Mouse (Mus musculus): ENCODE data around the gene Smok2b. TPM values are rescaled to one million over a fixed set of nuclear protein-coding genes. Genes with fewer than 3 reads are reported as not detected.
A peak's percentile ranks its signal among the peaks of the same experiment; 100 is the strongest.
"Not testable (repeated sequence)": the region's sequence is repeated elsewhere in the genome, so short reads cannot be mapped to it uniquely, and the experiment has no call there.

Gene Smok2b
- total RNA-seq (2021) = not detected
- long read RNA-seq, experiment 1 = 0 reads
- long read RNA-seq, experiment 2 = 0 reads

DNA sequence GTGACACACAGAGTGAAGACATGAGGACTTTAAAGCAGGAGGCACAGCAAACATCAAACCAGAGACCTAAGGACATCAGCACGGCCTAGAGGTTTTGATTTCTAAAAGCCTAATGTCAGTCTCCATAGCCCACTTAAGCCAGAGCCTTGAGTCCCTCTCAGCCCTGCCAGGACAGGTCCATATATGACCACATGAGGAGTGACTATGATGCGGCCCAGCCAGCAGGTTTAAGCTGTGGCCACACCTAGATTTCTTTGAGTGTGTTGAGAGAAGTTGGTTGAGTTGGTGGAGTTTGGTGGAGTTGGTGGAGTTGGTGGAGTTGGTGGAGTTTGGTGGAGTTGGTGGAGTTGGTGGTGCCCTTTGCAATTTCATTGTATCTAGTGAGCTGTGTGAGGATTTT, at the start of gene Smok2b:
Gene Smok2b (plus strand): TSS at position 301 of the 400 bp plus-strand sequence.
- DNase-seq (ENCODE audit: low spot score in 2 of 2); intact Hi-C loops (cut with DNase I): not testable (repeated sequence)

GRCm38 (mm10) chr17:13180491-13180890, 49.6 kb upstream of the Smok2b start:
- DNase-seq (ENCODE audit: low spot score in 2 of 2); intact Hi-C loops (cut with DNase I): not testable (repeated sequence)

GRCm38 (mm10) chr17:13182712-13183111, 47.3 kb upstream of the Smok2b start:
- DNase-seq (ENCODE audit: low spot score in 2 of 2); intact Hi-C loops (cut with DNase I): not testable (repeated sequence)

- DNase-seq (ENCODE audit: low spot score in 2 of 2); intact Hi-C loops (cut with DNase I): not testable (repeated sequence)
Observed at GRCm38 (mm10) chr17:13184514-13184913, 45.5 kb upstream of the Smok2b start.

DNA sequence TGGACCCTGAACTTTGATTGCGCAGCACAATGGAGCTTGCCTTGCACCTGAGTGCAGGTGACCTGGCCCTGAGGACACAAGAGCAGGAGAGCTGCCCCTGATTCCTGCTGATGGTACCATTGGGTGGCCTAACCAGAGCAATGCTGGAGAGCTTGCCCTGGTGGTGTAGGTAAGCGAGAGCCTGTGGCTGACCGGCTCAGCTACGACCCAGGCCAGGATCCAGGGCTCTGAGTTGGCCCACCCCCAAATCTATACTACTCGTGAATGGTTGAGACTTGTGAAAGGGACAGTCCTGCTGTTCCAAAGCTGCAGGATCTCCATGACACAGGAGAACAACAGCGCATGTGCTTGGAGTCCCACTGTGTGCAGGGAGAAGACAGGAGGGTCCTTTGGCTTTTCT, 43.5 kb upstream of the Smok2b start:
- intact Hi-C loops (cut with DNase I); DNase-seq (ENCODE audit: low spot score in 2 of 2): not testable (repeated sequence)

GRCm38 (mm10) chr17:13187621-13188020, 42.4 kb upstream of the Smok2b start:
- DNase-seq (ENCODE audit: low spot score in 2 of 2); intact Hi-C loops (cut with DNase I): not testable (repeated sequence)

GRCm38 (mm10) chr17:13188846-13189245, 41.2 kb upstream of the Smok2b start:
- DNase-seq (ENCODE audit: low spot score in 2 of 2); intact Hi-C loops (cut with DNase I): not testable (repeated sequence)

DNA sequence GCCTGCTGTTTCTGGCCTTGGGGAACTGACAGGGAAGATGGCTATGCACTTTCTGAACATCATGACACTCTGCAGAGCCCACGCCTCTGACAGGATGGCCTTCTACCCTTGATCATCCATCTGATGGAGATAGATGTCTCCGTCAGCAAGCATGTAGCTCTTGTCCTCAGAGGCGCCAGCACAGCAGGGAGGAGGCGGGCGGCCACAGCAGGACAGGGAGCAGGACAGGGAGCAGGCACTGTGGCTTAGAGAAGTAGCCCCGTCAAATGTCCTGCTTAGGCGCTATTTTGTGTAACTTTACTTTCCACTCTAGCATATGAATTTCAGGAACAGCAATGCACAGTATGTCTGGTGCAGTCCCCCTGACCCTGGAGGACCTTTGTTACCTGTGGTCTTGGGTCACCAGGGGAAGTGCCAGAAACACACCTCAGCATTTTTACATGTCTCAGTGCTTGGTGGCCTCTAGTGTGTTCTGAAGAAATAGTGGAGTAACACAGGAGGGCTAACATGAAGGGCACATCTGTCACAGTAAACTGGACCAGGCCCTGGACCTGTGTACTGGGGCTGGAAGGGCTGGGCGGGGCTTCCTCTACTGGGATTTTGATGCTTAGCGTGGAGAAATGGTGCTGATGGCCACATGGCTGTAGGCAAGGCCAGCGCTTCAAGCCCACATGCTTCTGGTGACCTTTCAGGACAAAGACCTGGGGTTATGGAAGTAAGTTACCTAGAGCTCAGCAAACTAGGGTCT, 39.0 kb upstream of the Smok2b start:
- DNase-seq (ENCODE audit: low spot score in 2 of 2); intact Hi-C loops (cut with DNase I): not testable (repeated sequence)

DNA sequence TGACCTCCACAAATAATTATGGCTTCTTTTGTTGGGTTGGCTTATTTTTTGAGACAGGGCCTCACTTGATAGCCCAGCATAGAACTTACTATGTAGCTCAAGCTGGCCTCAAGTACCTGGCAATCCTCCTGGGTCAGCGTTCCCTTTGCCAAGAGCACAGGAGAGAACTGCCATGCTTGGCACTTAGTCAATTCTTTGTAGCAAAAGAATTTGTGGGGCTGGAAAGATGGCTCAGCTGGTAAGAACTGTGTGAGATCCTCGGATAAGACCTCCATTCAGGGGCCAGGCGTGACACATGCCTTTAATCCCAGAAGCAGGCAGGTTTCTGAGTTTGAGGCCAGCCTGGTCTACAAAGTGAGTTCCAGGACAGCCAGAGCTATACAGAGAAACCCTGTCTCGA, 33.6 kb upstream of the Smok2b start:
- DNase-seq (ENCODE audit: low spot score in 2 of 2); intact Hi-C loops (cut with DNase I): not testable (repeated sequence)

GRCm38 (mm10) chr17:13198812-13199211, 31.2 kb upstream of the Smok2b start:
- intact Hi-C loops (cut with DNase I) = not testable (repeated sequence)

GRCm38 (mm10) chr17:13199880-13200409, 30.1 kb upstream of the Smok2b start:
- intact Hi-C loops (cut with DNase I) = not testable (repeated sequence)
- peak; percentile 44 to 52 for DNase-seq (ENCODE audit: low spot score in 2 of 2)

More at GRCm38 (mm10) chr17:13198812-13199211, 31.2 kb upstream of the Smok2b start:
- not testable (repeated sequence) for DNase-seq (ENCODE audit: low spot score in 2 of 2)

- DNase-seq (ENCODE audit: low spot score in 2 of 2); intact Hi-C loops (cut with DNase I): not testable (repeated sequence)
Observed at GRCm38 (mm10) chr17:13201551-13201950, 28.5 kb upstream of the Smok2b start.

DNA sequence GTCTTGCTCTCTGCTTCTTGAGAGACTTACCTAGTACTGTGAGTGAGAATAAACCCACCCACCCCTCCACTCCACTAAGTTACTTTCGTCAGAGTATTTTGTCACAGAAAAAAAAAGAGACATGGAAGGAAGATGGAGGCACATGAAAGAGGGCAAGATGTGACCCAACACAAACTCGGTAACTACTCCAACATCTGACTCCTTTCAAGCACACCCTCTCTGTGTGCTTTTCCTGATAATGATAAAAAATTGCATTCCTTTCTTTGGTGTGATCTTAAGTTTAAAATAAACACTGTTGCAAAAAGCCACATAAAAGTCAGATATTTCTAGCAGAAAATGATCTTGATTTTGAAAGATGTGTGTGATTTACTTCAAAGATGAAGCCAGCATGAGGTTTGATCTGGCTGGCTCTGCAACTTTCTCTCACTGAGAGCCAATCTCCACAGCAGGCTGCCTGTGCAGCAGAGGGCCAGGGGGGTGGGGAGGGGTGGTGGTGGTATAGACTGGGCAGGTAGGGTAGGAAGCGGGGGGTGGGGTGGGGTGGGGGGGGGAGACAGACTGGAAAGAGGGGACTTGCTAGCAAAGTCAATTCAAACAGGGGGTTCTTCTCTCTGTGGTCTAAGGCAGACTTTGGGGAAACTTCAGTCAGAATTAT, 27.5 kb upstream of the Smok2b start:
- DNase-seq (ENCODE audit: low spot score in 2 of 2); intact Hi-C loops (cut with DNase I): not testable (repeated sequence)

GRCm38 (mm10) chr17:13205247-13205646, 24.8 kb upstream of the Smok2b start:
- intact Hi-C loops (cut with DNase I); DNase-seq (ENCODE audit: low spot score in 2 of 2): not testable (repeated sequence)

GRCm38 (mm10) chr17:13206491-13206890, 23.6 kb upstream of the Smok2b start:
- intact Hi-C loops (cut with DNase I) = no loop called here
- no peak for DNase-seq (ENCODE audit: low spot score in 2 of 2)

DNA sequence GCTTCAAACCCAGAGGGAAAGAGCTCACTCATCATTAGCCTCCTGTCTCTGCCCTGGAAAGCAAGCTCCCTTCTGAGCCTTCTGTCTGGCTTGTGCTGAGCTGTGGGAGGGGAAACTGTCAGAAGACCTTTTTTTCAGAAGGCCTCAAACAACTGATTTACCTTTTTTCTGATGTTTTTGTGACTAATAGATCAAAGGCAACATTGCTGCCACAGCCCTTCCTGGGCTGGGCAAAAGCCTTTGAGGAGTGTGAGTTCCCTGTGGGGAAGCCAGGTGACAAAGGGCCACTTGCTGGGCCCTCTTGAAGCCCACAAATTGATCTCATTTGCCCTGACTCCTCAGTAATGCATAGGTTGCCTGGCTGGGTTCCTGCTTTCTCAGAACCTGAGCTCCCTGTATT, 21.6 kb upstream of the Smok2b start:
- intact Hi-C loops (cut with DNase I); DNase-seq (ENCODE audit: low spot score in 2 of 2): not testable (repeated sequence)

DNA sequence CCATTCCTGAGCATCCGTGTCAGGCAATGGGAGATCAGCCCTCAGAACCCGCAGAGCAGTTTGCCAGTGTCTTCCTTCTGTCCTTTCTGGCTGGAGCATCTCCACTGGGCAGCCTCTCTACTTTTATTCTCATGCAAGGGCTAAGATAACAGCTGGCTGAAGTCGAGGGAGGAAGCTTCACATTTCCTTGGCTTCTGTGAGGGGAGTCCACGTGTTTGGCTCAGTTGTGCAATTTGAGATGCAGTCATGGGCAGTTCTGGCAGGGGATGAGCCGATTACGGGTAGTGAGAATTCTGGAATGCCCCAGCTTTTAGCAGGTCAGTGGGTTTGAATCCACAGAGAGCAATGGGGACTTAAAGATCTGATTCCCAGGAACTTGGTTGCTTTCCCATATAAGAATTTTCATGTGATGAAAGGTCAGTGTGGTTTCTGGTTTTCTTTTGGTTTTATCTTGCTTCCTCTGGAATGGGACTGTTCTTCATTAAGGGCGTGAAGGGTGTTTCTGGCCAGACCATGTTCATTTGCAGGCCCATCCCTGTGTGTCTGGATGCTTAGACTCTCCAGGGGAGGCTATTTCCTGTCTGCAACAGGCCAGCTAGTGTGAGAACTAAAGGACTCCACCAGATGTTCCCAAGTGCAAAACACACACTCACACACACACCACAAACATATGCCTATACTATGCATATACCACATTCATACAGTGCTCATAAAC, 17.8 kb upstream of the Smok2b start:
- intact Hi-C loops (cut with DNase I) = no loop called here
- peak in 1 of 2 experiments; percentile 16 for DNase-seq (ENCODE audit: low spot score in 2 of 2)

DNA sequence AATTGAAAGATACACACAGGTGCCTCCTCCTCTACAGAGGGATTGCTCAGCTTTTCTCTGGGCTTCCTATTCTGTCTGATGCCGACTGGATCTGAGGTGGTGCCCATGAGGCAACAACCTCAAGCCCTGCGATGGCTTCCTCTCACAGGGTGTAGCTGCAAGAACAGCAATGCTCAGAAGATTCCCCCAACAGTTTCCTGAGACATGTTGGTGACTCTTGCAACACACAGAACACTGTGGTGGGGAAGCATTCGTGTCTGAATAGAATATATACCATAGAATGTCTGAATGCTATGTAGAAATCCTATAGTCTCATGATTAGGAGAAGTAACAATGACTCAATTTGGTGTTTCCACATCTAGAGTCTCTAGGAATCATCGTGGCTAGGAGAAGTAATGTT, 15.9 kb upstream of the Smok2b start:
- intact Hi-C loops (cut with DNase I) = no loop called here
- DNase-seq (ENCODE audit: low spot score in 2 of 2) = no peak

GRCm38 (mm10) chr17:13215595-13215994, 14.5 kb upstream of the Smok2b start:
- DNase-seq (ENCODE audit: low spot score in 2 of 2) = peak in 1 of 2 experiments; percentile 12
- intact Hi-C loops (cut with DNase I) = no loop called here

GRCm38 (mm10) chr17:13220888-13221287, 9.2 kb upstream of the Smok2b start, which contains the start of gene Smok2a:
Gene Smok2a, plus strand, starts transcription at chr17:13221188.
- no peak for DNase-seq (ENCODE audit: low spot score in 2 of 2)
- intact Hi-C loops (cut with DNase I) = no loop called here

Measured in left cerebral cortex, postnatal 14 days (tissue).